Mouse (Mus musculus) macrophage (primary cell): ENCODE data around the gene Slc16a6. TPM values are rescaled to one million over a fixed set of nuclear protein-coding genes. Genes with fewer than 3 reads are reported as not detected.
"Not testable (repeated sequence)": the region's sequence is repeated elsewhere in the genome, so short reads cannot be mapped to it uniquely, and the experiment has no call there.

Source experiments
- H3K27ac ChIP-seq: fragments of 350-480 bp; formaldehyde crosslinking; 2 replicates; pipeline ENCODE4 v1.9.0; 2021
- H3K36me3 ChIP-seq: fragments of 350-480 bp; formaldehyde crosslinking; 2 replicates; pipeline ENCODE4 v1.9.0; 2021; ENCODE audit errors: inconsistent target
- H3K4me3 ChIP-seq: fragments of 350-480 bp; formaldehyde crosslinking; 2 replicates; pipeline ENCODE4 v1.9.0; 2021; ENCODE audit errors: inconsistent target
- H3K79me2 ChIP-seq: fragments of 350-480 bp; formaldehyde crosslinking; 2 replicates; pipeline ENCODE4 v1.9.0; 2021; ENCODE audit errors: inconsistent target
- WGBS: methylation state at CpG from one replicate; pipeline ENCODE4 v1.1.7; 2026; ENCODE audit warnings: inconsistent platforms; ENCODE audit not compliant: missing documents; 5-methylcytosine and 5-hydroxymethylcytosine counted together
- polyA plus RNA-seq: library from polyadenylated mRNA; stranded (reverse); fragments of 250-400 nt; gene quantifications from 3 replicates; pipeline ENCODE4 v1.2.4, GENCODE M21; 2018; ENCODE audit warnings: inconsistent platforms

Gene Slc16a6
- polyA plus RNA-seq, 1 experiment from 2014 or later, result 63.5 TPM

DNA sequence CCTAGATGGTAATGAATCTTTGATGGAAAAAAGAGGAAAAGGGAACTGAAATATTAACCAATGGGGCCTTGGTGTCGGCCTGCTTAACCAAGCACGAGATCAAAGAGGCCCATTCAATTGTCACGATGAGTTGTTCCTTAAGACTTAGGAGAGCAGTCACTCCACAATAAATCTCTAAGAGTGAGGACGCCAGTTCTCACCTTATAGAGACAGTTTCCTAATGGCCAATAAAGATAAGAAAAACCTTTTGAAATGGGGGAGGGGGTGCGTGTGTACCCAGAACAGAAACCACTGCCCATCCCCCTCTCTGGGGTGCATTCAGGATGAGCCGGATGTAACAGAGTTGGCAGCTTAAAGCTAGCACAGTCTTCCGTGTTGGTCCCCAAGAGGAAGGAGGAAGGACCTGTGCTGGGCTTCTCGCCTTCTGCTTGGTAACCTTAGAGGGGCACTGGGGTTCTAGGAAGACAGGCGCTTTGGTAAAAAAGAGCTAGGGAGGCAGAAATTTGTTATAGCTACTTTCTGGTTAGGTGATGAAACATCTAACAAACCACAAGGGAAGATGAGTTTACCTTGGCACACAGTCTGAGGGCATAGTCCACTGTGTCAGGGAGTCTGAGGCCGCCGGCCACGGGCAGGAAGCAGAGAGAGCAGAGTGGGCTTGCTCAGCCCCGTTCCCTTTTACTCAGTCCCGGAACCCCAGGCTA, 22.5 kb upstream of the Slc16a6 start:
- no peak overlapping the region for H3K4me3 ChIP-seq
- H3K36me3 ChIP-seq, result no peaks in the 10 kb centered on the region
- H3K79me2 ChIP-seq, result no peaks in the 10 kb centered on the region
- peak overlapping the region; percentile 51 for H3K27ac ChIP-seq
- 16% methylated on average over 14 of the region's 14 CpGs for WGBS

DNA sequence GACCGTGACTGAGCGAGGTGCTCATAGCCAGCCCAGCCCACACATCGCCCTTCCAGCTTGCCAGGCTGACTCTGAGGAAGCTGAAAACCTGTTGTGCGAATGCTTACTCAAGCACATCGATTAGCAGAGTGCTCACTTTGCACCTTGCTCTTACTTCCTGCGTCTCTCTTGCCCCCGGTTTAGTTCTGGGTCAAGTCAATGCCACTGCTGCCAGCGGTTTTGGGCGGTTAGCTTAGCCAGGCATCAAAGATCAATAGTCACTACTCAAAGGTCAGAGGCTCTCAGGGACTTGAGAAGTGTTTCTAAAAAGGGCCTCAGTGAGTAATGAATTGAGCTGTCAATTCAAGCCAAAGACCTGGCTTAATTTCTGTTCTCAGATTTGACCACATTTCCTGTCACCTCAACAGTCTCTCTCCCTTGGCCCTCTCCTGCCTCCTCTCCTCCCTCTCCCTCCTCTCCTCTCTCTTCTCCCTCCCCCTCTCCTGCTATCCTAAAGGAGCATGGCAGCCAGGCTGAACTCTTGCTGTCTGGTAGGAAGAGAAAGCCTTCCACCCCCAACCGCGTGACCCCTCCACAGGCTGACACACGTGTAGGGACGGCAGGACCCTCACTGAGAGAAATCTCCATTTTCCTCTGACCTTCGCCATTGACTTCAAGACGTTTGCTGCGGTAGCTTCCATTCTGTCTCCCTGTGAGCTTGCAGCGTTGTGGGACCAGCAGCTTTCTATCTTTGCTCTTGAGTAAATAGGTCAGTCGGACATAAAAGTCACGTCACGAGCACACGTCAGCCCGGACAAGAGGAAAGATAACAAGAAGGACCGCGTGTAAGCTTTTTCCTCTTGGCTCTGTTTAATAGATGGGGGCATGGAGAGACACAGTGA, 21.7 kb upstream of the Slc16a6 start:
- no peaks in the 10 kb centered on the region for H3K79me2 ChIP-seq
- H3K27ac ChIP-seq, result peak overlapping the region; percentile 51
- H3K36me3 ChIP-seq, result no peaks in the 10 kb centered on the region
- no peak overlapping the region for H3K4me3 ChIP-seq
- WGBS, result 53% methylated on average over 24 of the region's 24 CpGs

DNA sequence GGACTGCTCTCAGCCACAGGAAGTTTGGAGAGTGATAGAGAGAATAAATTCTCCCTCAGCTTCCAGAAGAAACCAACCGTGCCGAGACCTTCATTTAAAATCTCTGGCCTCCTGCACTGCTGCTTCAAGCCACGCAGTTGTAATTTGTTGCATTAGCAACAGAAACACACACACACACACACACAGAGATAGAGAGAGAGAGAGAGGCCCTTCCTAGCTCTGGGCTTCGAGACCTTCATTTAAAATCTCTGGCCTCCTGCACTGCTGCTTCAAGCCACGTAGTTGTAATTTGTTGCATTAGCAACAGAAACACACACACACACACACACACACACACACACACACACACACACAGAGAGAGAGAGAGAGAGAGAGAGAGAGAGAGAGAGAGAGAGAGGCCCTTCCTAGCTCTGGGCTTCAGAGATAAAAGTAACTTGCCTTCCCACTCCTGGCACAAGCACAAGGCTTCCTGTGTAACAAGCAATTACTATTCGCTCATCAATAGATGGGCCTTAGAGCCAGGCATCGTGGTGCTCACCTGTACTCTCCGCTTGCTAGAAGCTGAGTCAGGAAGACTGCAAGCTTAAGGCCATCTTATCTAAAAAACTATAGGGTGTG, 19.6 kb upstream of the Slc16a6 start:
- H3K36me3 ChIP-seq, H3K27ac ChIP-seq, H3K79me2 ChIP-seq, H3K4me3 ChIP-seq: not testable (repeated sequence)
- 92% methylated on average over 6 of the region's 8 CpGs for WGBS

DNA sequence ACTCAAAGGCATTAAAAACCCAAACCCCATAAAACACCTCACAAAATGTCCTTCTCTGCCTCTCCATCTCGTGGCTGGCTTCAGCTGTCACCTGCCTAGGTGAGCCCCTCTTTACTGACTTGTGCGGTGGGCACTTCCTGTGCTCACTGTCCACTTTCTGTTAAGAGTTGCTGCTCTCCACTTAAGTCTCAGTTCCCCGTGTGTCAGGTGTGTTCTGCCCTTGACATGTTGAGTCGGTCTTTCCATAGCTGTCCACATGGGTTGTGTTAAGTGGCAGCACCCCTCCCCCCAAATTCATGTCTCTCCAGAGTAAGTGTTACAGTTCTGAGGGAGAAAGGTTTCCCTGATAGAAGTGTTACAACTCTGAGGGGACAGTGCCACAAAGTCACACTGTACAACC, 18.4 kb upstream of the Slc16a6 start:
- Histone ChIP-seq H3K27ac (no peak overlapping the region), H3K4me3 (no peak overlapping the region), H3K79me2 (no peaks in the 10 kb centered on the region), H3K36me3 (no peaks in the 10 kb centered on the region)
- WGBS, result 96% methylated on average over 4 of the region's 4 CpGs

DNA sequence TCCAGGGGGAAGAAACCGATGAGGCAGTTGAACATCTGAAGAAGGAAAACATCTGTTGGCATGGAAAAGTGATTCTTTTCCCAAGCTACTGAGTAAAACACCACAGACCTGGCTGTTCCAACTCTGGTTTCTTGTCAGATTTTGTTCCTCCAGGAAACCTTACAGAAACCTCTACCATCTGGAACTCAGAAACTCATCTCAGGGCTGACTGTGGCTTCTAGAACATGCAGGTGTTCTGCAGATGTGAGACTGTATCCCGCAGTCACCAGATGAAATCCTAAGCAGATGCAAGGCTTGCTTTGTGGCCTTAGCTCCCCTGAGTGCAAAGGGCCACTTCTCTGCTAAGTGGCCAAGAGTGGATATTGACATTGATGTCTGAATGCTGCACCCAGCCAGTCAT, 16.4 kb upstream of the Slc16a6 start:
- H3K27ac ChIP-seq, result no peak overlapping the region
- WGBS, result 96% methylated on average over 2 of the region's 2 CpGs
- H3K4me3 ChIP-seq, result no peak overlapping the region
- H3K36me3 ChIP-seq, result no peaks in the 10 kb centered on the region
- H3K79me2 ChIP-seq, result no peaks in the 10 kb centered on the region

DNA sequence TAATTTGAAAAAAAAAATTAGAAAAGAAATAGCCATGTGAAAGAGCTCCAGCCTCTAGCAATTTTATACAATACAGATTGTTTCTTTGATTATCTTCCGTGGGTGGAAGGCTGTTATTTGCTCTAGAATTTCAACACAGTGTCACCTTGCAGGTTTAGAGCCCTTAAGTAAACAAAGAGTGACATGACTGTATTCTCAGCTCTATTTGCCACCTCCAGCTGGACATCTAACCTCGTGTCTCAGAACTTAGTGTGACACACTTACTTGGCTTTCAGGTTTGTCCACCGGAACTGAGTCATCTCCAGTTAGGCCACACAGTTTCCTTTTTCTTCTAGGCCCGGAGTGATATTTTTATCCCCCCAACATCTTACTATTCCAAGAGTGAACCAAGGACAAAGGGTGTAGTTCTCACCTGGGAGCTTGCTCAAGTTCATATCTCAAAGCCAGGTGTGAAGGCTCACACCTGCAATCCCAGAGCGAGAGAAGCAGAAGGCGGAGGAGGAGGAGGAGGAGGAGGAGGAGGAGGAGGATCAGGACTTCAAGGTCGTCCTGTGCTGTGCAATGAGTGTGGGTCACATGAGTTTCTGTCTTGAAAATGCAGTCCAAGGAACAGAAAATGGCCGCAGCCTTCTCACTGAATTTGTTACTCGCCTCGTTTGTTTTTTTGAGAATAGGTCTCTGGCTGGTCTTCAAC, 14.7 kb upstream of the Slc16a6 start:
- Histone ChIP-seq H3K36me3 (no peaks in the 10 kb centered on the region), H3K4me3 (no peak overlapping the region), H3K27ac (no peak overlapping the region), H3K79me2 (no peaks in the 10 kb centered on the region)
- WGBS, result 49% methylated on average over 7 of the region's 10 CpGs

DNA sequence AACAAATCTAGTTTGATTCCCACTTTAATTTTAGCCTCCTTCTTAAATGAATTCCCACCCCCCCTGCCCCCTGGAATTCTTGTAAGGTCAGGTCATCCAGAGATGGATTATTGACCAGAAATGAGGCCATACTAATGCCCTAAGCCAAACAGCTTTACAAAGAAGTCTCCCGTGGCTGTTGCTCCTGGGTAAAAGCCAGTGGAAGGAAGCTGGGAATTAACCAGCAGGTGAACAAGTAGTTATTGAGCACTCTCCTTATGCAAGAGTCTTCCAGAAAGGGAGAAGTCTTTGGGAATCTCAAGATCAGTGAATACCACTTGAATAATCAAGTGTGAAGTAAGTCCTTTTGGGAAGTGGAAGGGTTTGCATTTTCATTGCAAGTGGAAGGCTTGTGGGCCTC, 13.7 kb upstream of the Slc16a6 start:
- Histone ChIP-seq H3K4me3 (no peak overlapping the region), H3K36me3 (no peaks in the 10 kb centered on the region), H3K27ac (no peak overlapping the region), H3K79me2 (no peaks in the 10 kb centered on the region)
- WGBS, result 100% methylated on average over 1 of the region's 1 CpGs

DNA sequence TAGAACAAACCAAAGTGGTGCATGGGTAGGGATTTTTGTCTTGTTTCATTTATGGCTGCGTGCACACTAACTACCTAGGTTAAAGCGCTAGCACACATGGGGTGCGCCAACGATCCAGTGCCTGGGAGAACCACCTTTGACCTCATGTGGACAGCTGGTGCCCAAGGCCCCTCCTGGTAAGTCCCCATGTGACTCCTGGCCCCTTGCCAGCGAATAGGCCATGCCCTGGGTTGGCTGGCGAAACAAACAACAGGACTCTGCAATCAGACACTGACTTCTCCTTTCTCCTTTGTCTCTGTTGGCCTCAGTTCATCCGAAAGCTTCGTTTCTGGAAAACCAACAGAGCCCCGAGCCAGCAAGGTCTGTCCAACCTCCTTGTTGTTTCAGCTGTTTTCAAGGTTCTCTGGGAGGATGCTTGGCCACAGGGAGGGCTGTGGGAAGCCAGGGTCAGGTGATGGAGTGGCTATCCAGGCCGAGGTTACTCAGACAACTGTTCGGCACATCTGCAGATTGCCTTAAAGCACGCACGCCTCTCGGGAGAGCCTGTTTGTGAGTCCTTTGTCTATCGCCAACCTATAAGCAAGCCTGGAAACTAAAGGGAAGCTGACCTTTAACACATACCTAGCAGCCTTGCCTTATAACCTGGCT, 12.1 kb upstream of the Slc16a6 start:
- Histone ChIP-seq H3K36me3 (no peaks in the 10 kb centered on the region), H3K79me2 (no peaks in the 10 kb centered on the region), H3K27ac (no peak overlapping the region), H3K4me3 (no peak overlapping the region)
- 87% methylated on average over 15 of the region's 15 CpGs for WGBS

DNA sequence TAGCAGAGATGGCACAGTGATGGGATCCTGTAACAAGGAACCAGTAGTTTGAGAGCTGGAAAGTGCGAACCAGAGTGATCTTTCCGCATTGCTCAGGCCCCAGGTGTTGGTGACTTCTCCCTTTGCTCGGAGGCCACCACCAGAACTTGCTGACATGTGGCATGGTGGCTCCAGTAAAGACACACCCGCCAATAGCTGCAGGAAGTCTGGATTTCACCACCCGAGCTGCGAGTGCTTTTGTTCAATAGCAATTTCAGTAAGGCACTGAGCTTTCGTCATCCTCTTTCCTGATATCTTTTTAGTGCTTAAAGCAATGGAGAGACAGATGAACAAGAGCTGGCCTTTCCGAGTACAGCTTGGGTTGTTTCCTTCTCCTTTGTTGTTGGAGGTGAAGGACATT, 7.0 kb upstream of the Slc16a6 start:
- H3K79me2 ChIP-seq, result no peaks in the 10 kb centered on the region
- 11% methylated on average over 8 of the region's 8 CpGs for WGBS
- peak overlapping the region; percentile 27 for H3K27ac ChIP-seq
- no peak overlapping the region for H3K4me3 ChIP-seq
- H3K36me3 ChIP-seq, result no peaks in the 10 kb centered on the region

DNA sequence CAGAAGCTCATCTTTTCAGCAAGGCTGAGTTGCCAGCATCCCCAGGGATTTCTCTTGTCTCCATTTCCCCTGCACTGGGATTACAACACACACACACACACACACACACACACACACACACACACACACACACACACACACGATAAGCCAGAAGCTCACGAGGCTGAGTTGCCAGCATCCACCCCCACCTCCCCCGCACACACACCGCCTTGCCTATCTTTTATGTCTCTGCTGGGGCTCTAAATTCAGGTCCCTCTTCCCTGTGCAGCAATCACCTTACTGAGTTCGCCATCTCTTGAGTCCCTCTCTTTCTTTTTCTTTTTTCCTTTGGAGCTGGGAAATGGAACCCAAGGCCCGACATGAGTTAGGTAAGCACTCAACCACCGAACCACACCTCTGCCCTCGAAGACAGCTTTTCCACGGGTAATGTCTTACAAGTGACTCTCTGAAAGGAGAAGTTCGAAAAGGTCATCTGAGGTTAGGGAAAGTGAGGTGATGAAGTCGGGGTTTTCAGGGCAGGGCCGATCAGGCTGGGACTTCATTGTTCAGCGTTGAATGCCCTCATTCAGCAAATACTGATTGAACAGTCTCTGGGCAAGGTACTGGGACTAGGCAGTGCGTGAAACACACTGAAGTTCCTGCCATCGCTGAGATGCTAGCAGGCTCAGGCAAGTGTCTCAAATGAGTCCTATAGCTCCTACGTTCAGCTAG, 6.3 kb upstream of the Slc16a6 start:
- Histone ChIP-seq H3K36me3 (no peaks in the 10 kb centered on the region), H3K27ac (peak overlapping the region; percentile 27), H3K79me2 (no peaks in the 10 kb centered on the region), H3K4me3 (no peak overlapping the region)
- 26% methylated on average over 12 of the region's 16 CpGs for WGBS

DNA sequence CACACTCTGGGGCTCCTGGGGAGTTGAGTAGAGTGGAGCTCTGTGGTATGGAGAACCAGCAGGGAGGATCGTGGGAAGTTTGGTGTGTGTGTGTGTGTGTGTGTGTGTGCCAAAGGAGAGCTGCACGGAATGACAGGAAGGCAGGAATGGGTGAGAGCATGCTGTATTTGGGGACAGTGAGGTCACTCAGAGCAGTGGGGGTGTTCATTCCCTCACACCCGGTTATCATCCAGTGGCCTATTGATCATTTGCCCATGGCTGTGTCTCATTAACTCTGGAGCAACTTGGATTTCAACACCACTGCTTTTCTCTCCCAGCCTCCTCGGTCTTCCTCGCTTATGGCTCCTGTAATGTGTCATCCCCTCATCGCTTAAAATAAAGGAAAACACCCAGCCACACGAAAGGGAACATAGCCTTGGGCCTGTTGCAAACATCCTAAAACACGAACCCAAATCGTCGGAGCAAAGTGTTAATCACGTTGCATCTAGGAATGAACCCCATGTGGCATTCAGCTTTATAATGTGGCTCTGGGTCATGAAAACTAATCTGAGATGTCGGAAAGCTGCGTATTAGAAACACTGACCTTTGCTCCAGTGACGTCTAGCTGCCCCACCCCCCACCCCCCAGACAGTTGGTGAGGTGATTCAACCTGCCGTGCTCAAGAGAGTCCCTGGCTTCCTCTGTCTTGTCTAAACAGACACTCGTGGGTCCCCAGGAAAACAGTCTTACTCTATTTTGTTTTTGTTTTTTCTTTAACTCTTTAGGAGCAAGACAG, 4.4 kb upstream of the Slc16a6 start:
- H3K27ac ChIP-seq, result no peak overlapping the region
- WGBS, result 87% methylated on average over 16 of the region's 16 CpGs

DNA sequence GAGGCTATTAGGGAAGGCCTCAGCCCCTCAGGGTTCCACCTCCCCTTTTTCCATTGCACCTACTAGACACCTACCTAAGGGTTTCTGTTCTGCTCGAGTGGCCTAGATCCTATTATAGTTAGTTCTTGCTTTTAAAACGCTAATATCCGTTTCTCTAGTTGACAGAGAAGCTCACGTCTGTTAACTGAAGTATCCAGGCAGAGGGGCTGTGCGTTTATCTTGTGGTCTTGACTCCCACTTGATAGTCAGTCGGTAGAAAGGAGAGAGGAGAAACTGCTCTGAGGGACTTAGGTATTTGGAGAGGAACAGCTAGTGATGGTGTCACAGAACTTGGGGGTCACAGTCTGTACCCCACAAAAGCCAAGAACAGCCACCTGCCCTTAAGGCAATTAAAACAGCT, 3.3 kb upstream of the Slc16a6 start:
- Histone ChIP-seq H3K36me3 (no peaks in the 10 kb centered on the region), H3K4me3 (no peak overlapping the region), H3K79me2 (peaks cover 8% of the 10 kb centered on the region), H3K27ac (no peak overlapping the region)
- WGBS, result 90% methylated on average over 5 of the region's 6 CpGs

More for the DNA sequence above, 4.4 kb upstream of the Slc16a6 start:
- Histone ChIP-seq H3K36me3 (no peaks in the 10 kb centered on the region), H3K4me3 (no peak overlapping the region), H3K79me2 (no peaks in the 10 kb centered on the region)

DNA sequence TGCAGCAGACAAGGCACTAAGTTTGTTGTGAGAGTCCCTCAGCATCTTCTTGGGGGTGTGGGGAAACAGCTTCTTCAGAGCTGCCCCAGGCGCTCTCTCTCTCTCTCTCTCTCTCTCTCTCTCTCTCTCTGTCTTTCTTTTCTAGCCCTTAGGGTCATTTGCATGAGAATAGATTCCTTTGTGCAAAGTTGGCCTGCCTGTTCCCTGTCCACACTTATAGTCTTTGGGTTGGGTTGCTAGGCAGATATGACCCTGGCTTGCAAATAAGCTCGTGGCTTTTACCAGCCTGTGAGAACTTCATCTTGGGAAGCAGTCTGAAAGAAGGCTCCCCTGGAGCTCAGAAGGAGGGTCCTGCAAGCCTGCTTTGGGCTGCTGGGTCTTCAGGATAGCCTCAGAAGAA, 2.8 kb upstream of the Slc16a6 start:
- 70% methylated on average over 2 of the region's 2 CpGs for WGBS
- no peak overlapping the region for H3K4me3 ChIP-seq
- H3K27ac ChIP-seq, result no peak overlapping the region

More for the DNA sequence above, 2.8 kb upstream of the Slc16a6 start:
- Histone ChIP-seq H3K79me2 (peaks cover 12% of the 10 kb centered on the region), H3K36me3 (no peaks in the 10 kb centered on the region)
